Mouse (Mus musculus): ENCODE results near the gene Magohb.

The Magohb gene

DNA sequence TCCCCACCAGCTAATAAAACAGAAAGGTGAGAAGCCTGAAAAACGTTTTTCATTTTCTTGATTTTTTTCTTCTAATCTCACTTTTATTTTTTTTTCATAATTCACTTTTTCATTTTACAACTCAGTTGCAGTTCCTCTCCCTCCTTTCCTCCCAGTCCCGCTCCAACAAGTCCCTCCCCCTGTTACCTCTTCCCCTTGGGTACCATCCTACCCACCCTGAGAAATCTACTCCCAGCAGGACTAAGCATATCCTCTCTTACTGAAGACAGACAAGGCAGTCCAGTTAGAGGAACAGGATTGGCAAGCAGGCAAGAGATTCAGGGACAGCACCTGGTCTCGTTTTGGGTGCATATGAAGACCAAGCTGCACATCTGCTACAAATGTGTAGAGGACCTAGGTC, 30.3 kb downstream of the Magohb start:
- no peak for DNase-seq (ENCODE audit: low spot score in 2 of 2)

DNA sequence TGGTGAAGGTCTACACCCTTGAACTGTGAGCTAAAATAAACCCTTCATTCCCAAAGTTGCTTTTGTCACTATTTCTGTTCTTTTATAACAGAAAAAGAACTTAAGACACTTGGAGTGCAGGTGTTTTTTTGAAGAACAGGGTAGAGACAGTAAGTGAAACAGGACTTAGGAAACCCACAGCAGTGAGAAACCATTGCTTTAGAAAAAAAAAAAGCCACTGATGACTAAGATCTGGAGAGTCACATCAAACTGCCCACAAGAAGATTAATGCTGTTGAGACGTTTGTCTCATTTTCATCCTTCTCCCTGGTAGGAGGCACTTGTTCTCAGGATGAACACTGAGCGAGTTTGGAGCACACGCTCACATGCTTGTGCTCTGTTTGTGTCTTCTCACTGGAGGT, 31.0 kb downstream of the Magohb start:
- DNase-seq (ENCODE audit: low spot score in 2 of 2) = no peak

DNA sequence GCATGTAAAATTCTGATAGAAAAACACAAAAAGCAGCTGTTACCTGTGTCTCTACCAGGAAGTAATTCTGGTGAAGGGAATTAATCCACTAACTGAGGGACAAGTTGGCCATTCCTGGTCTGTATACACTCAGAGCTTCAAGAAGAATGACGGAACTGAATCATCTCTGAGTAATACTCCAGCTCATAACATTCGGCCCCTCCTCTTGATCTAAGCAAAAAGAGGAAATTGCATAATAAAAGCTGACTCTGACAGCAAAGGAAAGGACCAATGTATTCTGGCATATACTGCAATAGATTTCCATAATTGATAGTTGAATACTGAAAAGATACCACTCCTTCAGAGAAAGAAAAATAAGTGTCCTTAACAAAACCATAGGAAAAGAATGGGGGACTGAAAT, 45.8 kb downstream of the Magohb start, which contains the start of gene Klra2:
Klra2 (minus strand) TSS at position 157 of the 400 bp plus-strand sequence.
- no peak for DNase-seq (ENCODE audit: low spot score in 2 of 2)

DNA sequence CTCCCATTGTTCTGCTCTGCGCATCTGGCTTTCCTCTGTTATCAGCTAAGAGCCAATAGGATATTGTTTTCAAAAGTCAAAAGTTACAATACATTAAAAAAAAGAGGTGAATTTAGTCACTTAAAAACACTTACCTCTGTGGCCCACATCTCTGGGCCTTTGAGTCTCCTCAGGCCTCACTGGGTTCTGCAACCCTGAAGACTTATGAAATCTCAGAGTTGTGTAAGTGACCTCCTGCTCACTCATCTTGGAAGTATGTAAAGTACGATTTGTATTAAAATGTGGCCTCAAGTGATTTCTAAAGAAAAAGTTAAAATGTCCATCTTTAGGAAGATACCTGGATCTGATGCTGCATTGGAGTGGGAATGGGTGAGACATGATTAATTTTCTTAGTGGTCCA, 48.0 kb downstream of the Magohb start:
- DNase-seq (ENCODE audit: low spot score in 2 of 2) = no peak
